Mouse (Mus musculus) splenic B cell, adult 2 months (primary cell): Measurements from ENCODE around the gene Ndufv2.

Experiments used
- DNase-seq: peaks from one replicate; pipeline ENCODE4 v3.0.0-alpha.2; 2011; ENCODE audit warnings: low read depth, low spot score
- H3K27me3 ChIP-seq: 2 replicates; pipeline ENCODE4 v1.6.1; 2012; ENCODE audit warnings: mild to moderate bottlenecking, low read length, moderate library complexity, mixed read lengths; ENCODE audit not compliant: control insufficient read depth, poor library complexity, insufficient read depth, severe bottlenecking
- H3K36me3 ChIP-seq: 2 replicates; pipeline ENCODE4 v1.6.1; 2012; ENCODE audit warnings: mild to moderate bottlenecking, low read length, moderate library complexity, mixed read lengths; ENCODE audit not compliant: control insufficient read depth, poor library complexity, insufficient read depth, severe bottlenecking

The Ndufv2 gene

GRCm38 (mm10) chr17:66101380-66102330 lies at the start of gene Ndufv2:
Gene Ndufv2, minus strand, starts transcription at chr17:66101559.
- Histone ChIP-seq H3K27me3 (no peaks in the 10 kb centered on the region), H3K36me3 (no peaks in the 10 kb centered on the region)
- DNase-seq, result peak; percentile 97

GRCm38 (mm10) chr17:66131212-66131611 lies 29.9 kb upstream of the Ndufv2 start:
- peaks cover 6% of the 10 kb centered on the region for H3K36me3 ChIP-seq
- peak; percentile 53 for DNase-seq
- no peaks in the 10 kb centered on the region for H3K27me3 ChIP-seq

GRCm38 (mm10) chr17:66130371-66130770 lies 29.0 kb upstream of the Ndufv2 start:
- no peak for DNase-seq
- Histone ChIP-seq H3K27me3 (no peaks in the 10 kb centered on the region), H3K36me3 (peaks cover 6% of the 10 kb centered on the region)

- DNase-seq, result peak; percentile 43
- no peaks in the 10 kb centered on the region for H3K27me3 ChIP-seq
- no peaks in the 10 kb centered on the region for H3K36me3 ChIP-seq
These were observed 23.9 kb upstream of the Ndufv2 start for GRCm38 (mm10) chr17:66125211-66125610.

GRCm38 (mm10) chr17:66123816-66124610 lies 22.7 kb upstream of the Ndufv2 start:
- peaks cover under 1% of the 10 kb centered on the region for H3K36me3 ChIP-seq
- peak; percentile 10 for DNase-seq
- no peaks in the 10 kb centered on the region for H3K27me3 ChIP-seq

- Histone ChIP-seq H3K36me3 (peaks cover 5% of the 10 kb centered on the region), H3K27me3 (no peaks in the 10 kb centered on the region)
- DNase-seq, result peak; percentile 95
These were observed 21.9 kb upstream of the Ndufv2 start, which contains the start of gene Ddx11 for GRCm38 (mm10) chr17:66123066-66123815. Gene Ddx11, plus strand, starts transcription at chr17:66123520.

GRCm38 (mm10) chr17:66120701-66121100 lies 19.3 kb upstream of the Ndufv2 start:
- no peaks in the 10 kb centered on the region for H3K27me3 ChIP-seq
- peaks cover 7% of the 10 kb centered on the region for H3K36me3 ChIP-seq
- DNase-seq, result no peak

- peaks cover 12% of the 10 kb centered on the region for H3K36me3 ChIP-seq
- H3K27me3 ChIP-seq, result no peaks in the 10 kb centered on the region
- DNase-seq, result no peak
These were observed 17.6 kb upstream of the Ndufv2 start for GRCm38 (mm10) chr17:66118991-66119390.

- peak; percentile 14 for DNase-seq
- Histone ChIP-seq H3K36me3 (peaks cover 7% of the 10 kb centered on the region; the same call in 1 of the 2 replicates), H3K27me3 (no peaks in the 10 kb centered on the region)
These were observed 10.8 kb upstream of the Ndufv2 start for GRCm38 (mm10) chr17:66112166-66112565.

- DNase-seq, result peak; percentile 90
- H3K36me3 ChIP-seq, result peaks cover 7% of the 10 kb centered on the region; the same call in 1 of the 2 replicates
These were observed 10.1 kb upstream of the Ndufv2 start, which contains the start of gene Washc1 for GRCm38 (mm10) chr17:66111402-66111959. Gene Washc1, plus strand, starts transcription at chr17:66111545.

GRCm38 (mm10) chr17:66110746-66111145 lies 9.4 kb upstream of the Ndufv2 start:
- peak; percentile 15 for DNase-seq
- H3K27me3 ChIP-seq, result no peaks in the 10 kb centered on the region

More at GRCm38 (mm10) chr17:66111402-66111959, 10.1 kb upstream of the Ndufv2 start, which contains the start of gene Washc1:
- no peaks in the 10 kb centered on the region for H3K27me3 ChIP-seq

GRCm38 (mm10) chr17:66108198-66108597 lies 6.8 kb upstream of the Ndufv2 start:
- Histone ChIP-seq H3K36me3 (no peaks in the 10 kb centered on the region), H3K27me3 (no peaks in the 10 kb centered on the region)
- DNase-seq, result no peak

More at GRCm38 (mm10) chr17:66110746-66111145, 9.4 kb upstream of the Ndufv2 start:
- H3K36me3 ChIP-seq, result peaks cover 5% of the 10 kb centered on the region; the same call in 1 of the 2 replicates

GRCm38 (mm10) chr17:66107466-66107865 lies 6.1 kb upstream of the Ndufv2 start:
- no peak for DNase-seq
- Histone ChIP-seq H3K27me3 (no peaks in the 10 kb centered on the region), H3K36me3 (no peaks in the 10 kb centered on the region)
